Mouse (Mus musculus) intestine, postnatal 0 days (tissue): ENCODE measurements around the gene Lcn6. TPM values are rescaled to one million over a fixed set of nuclear protein-coding genes. Genes with fewer than 3 reads are reported as not detected.

Source experiments
- ATAC-seq: fragments of 200-750 bp; cut with Nextera tagmentation; 2 replicates; pipeline ENCODE4 v1.8.0; 2017; ENCODE audit warnings: mild to moderate bottlenecking, moderate TSS enrichment, moderate library complexity
- H3K27ac ChIP-seq: fragments of 300-500 bp; sonication (generic); 2 replicates; pipeline ENCODE4 v1.5.1; 2014; ENCODE audit warnings: mild to moderate bottlenecking, low read depth, low read length, moderate library complexity
- H3K27me3 ChIP-seq: fragments of 300-500 bp; sonication (generic); replicated peaks from 2 replicates; pipeline ENCODE4 v1.6.1; 2014; ENCODE audit warnings: low read length, mixed read lengths; ENCODE audit not compliant: control insufficient read depth, insufficient read depth
- H3K36me3 ChIP-seq: fragments of 300-500 bp; sonication (generic); 2 replicates; pipeline ENCODE4 v1.6.1; 2014; ENCODE audit warnings: mild to moderate bottlenecking, moderate library complexity; ENCODE audit not compliant: control insufficient read depth, insufficient read depth
- H3K4me1 ChIP-seq: fragments of 300-500 bp; sonication (generic); replicated peaks from 2 replicates; pipeline ENCODE4 v1.6.1; 2014; ENCODE audit warnings: antibody characterized with exemption, low read length, mixed read lengths; ENCODE audit not compliant: control insufficient read depth, insufficient read depth
- H3K4me2 ChIP-seq: fragments of 300-500 bp; sonication (generic); replicated peaks from 2 replicates; pipeline ENCODE4 v1.6.1; 2014; ENCODE audit warnings: low read depth, mild to moderate bottlenecking, moderate library complexity
- H3K4me3 ChIP-seq: fragments of 300-500 bp; sonication (generic); 2 replicates; pipeline ENCODE4 v1.5.1; 2014; ENCODE audit warnings: low read depth, low read length
- H3K9ac ChIP-seq: fragments of 300-500 bp; sonication (generic); 2 replicates; pipeline ENCODE4 v1.6.1; 2014; ENCODE audit warnings: mild to moderate bottlenecking, low read depth, low read length
- H3K9me3 ChIP-seq: fragments of 300-500 bp; sonication (generic); 2 replicates; pipeline ENCODE4 v1.6.1; 2016; ENCODE audit warnings: mixed run types; ENCODE audit not compliant: control insufficient read depth
- CTCF ChIP-seq: sonication (generic); IDR thresholded peaks from 2 replicates; pipeline ENCODE4 v1.5.1; 2016; ENCODE audit warnings: low read depth, mild to moderate bottlenecking, control low read depth, antibody characterized with exemption, moderate library complexity
- WGBS: fragments of 180-500 bp; shearing (Covaris S2); extraction: QIAGEN DNeasy Blood & Tissue Kit; methylation state at CpG from one replicate; pipeline ENCODE4 v1.1.7; 2014; 5-methylcytosine and 5-hydroxymethylcytosine counted together
- polyA plus RNA-seq: library from polyadenylated mRNA; unstranded; fragments of >200 nt; fragmentation: Nextera tagmentation; extraction: Ambion mirVana; gene quantifications from 2 replicates; pipeline ENCODE4 v1.2.1, GENCODE M21; 2015

Lcn6 gene
- polyA plus RNA-seq, 1 experiment from 2014 or later: not detected

GRCm38 (mm10) chr2:25654502-25654901, 22.1 kb upstream of the Lcn6 start:
- no peaks in the 10 kb centered on the region for H3K9me3 ChIP-seq
- no peaks in the 10 kb centered on the region for H3K4me1 ChIP-seq
- no peaks in the 10 kb centered on the region for H3K27me3 ChIP-seq
- H3K27ac ChIP-seq: no peak overlapping the region
- WGBS: 58% methylated on average over 1 of the region's 1 CpGs
- TF ChIP-seq CTCF: no peak
- H3K4me2 ChIP-seq: no peak overlapping the region
- no peak for ATAC-seq
- no peak overlapping the region for H3K4me3 ChIP-seq
- no peak overlapping the region for H3K9ac ChIP-seq
- H3K36me3 ChIP-seq: no peaks in the 10 kb centered on the region

- Histone ChIP-seq H3K36me3 (no peaks in the 10 kb centered on the region), H3K9ac (no peak overlapping the region), H3K27me3 (no peaks in the 10 kb centered on the region), H3K4me3 (no peak overlapping the region), H3K27ac (no peak overlapping the region), H3K9me3 (no peaks in the 10 kb centered on the region), H3K4me2 (no peak overlapping the region), H3K4me1 (no peaks in the 10 kb centered on the region)
- no peak for ATAC-seq
- TF ChIP-seq CTCF: no peak
- WGBS: 75% methylated on average over 4 of the region's 4 CpGs
Measured at GRCm38 (mm10) chr2:25656691-25657090, 19.9 kb upstream of the Lcn6 start.

GRCm38 (mm10) chr2:25657246-25657645, 19.3 kb upstream of the Lcn6 start:
- Histone ChIP-seq H3K9ac (no peak overlapping the region), H3K27ac (no peak overlapping the region), H3K36me3 (no peaks in the 10 kb centered on the region), H3K9me3 (no peaks in the 10 kb centered on the region), H3K4me1 (no peaks in the 10 kb centered on the region), H3K4me3 (no peak overlapping the region), H3K4me2 (no peak overlapping the region), H3K27me3 (no peaks in the 10 kb centered on the region)
- WGBS: 77% methylated on average over 4 of the region's 4 CpGs
- TF ChIP-seq CTCF: no peak
- ATAC-seq: no peak

GRCm38 (mm10) chr2:25657652-25658051, 18.9 kb upstream of the Lcn6 start, which contains the start of gene Lcn5:
Gene Lcn5, plus strand, starts transcription at chr2:25657952.
- no peaks in the 10 kb centered on the region for H3K36me3 ChIP-seq
- H3K9ac ChIP-seq: no peak within 1 kb of the TSS
- H3K27me3 ChIP-seq: no peaks in the 10 kb centered on the region
- no peak within 1 kb of the TSS for H3K4me3 ChIP-seq
- H3K4me1 ChIP-seq: no peaks in the 10 kb centered on the region
- ATAC-seq: no peak
- TF ChIP-seq CTCF: no peak
- no peak within 1 kb of the TSS for H3K27ac ChIP-seq
- no peak within 1 kb of the TSS for H3K4me2 ChIP-seq
- H3K9me3 ChIP-seq: no peaks in the 10 kb centered on the region

- Histone ChIP-seq H3K9me3 (no peaks in the 10 kb centered on the region), H3K4me1 (no peaks in the 10 kb centered on the region), H3K36me3 (no peaks in the 10 kb centered on the region), H3K4me3 (no peak overlapping the region), H3K27ac (no peak overlapping the region), H3K4me2 (no peak overlapping the region), H3K27me3 (no peaks in the 10 kb centered on the region), H3K9ac (no peak overlapping the region)
- WGBS: 87% methylated on average over 8 of the region's 8 CpGs
- no peak for ATAC-seq
- TF ChIP-seq CTCF: no peak
Measured at GRCm38 (mm10) chr2:25660279-25660678, 16.3 kb upstream of the Lcn6 start.

- H3K4me2 ChIP-seq: no peak overlapping the region
- no peak for TF ChIP-seq CTCF
- no peak overlapping the region for H3K27ac ChIP-seq
- no peak overlapping the region for H3K9ac ChIP-seq
- no peak for ATAC-seq
- H3K9me3 ChIP-seq: no peaks in the 10 kb centered on the region
- no peaks in the 10 kb centered on the region for H3K27me3 ChIP-seq
- 85% methylated on average over 6 of the region's 6 CpGs for whole genome bisulfite sequencing
- H3K36me3 ChIP-seq: no peaks in the 10 kb centered on the region
- H3K4me3 ChIP-seq: no peak overlapping the region
- no peaks in the 10 kb centered on the region for H3K4me1 ChIP-seq
Measured at GRCm38 (mm10) chr2:25661245-25661970, 15.2 kb upstream of the Lcn6 start.
